Mouse (Mus musculus): ENCODE results near the gene Pip4k2c. TPM values are rescaled to one million over a fixed set of nuclear protein-coding genes. Genes with fewer than 3 reads are reported as not detected.

Gene Pip4k2c
- polyA plus RNA-seq, 1 experiment from 2014 or later = 31.0 TPM

- Histone ChIP-seq H3K4me3 (ENCODE audit: low read length) (peak overlapping the region; percentile 50), H3K36me3 (ENCODE audit: control insufficient read depth, insufficient read depth, low read length) (peaks cover 24% of the 10 kb centered on the region; the same call in 1 of the 2 replicates), H3K4me1 (ENCODE audit: control insufficient read depth, insufficient read depth, low read length) (peaks cover 25% of the 10 kb centered on the region), H3K9ac (ENCODE audit: low read depth, low read length) (peak overlapping the region; percentile 64), H3K27me3 (ENCODE audit: control insufficient read depth, insufficient read depth, low read length) (no peaks in the 10 kb centered on the region), H3K4me2 (replicated peaks; ENCODE audit: low read depth, low read length) (peak overlapping the region; percentile 94), H3K27ac (ENCODE audit: low read depth, low read length) (peak overlapping the region; percentile 92), H3K9me3 (ENCODE audit: control insufficient read depth, low read length) (no peaks in the 10 kb centered on the region)
- WGBS = under 1% methylated on average over 38 of the region's 46 CpGs
- ATAC-seq (ENCODE audit: low FRiP score, low TSS enrichment) = peak; percentile 79
Observed at GRCm38 (mm10) chr10:127188465-127189115, 22.8 kb downstream of the Pip4k2c start.

GRCm38 (mm10) chr10:127188079-127188453, 23.3 kb downstream of the Pip4k2c start:
- Histone ChIP-seq H3K4me3 (ENCODE audit: low read length) (peak overlapping the region; percentile 50), H3K4me1 (ENCODE audit: control insufficient read depth, insufficient read depth, low read length) (peaks cover 25% of the 10 kb centered on the region), H3K27me3 (ENCODE audit: control insufficient read depth, insufficient read depth, low read length) (no peaks in the 10 kb centered on the region), H3K9ac (ENCODE audit: low read depth, low read length) (peak overlapping the region; percentile 64), H3K4me2 (replicated peaks; ENCODE audit: low read depth, low read length) (peak overlapping the region; percentile 94), H3K36me3 (ENCODE audit: control insufficient read depth, insufficient read depth, low read length) (peaks cover 23% of the 10 kb centered on the region; the same call in 1 of the 2 replicates), H3K9me3 (ENCODE audit: control insufficient read depth, low read length) (no peaks in the 10 kb centered on the region), H3K27ac (ENCODE audit: low read depth, low read length) (peak overlapping the region; percentile 92; the same call in 1 of the 2 replicates)
- 0% methylated on average over 12 of the region's 21 CpGs for WGBS
- ATAC-seq (ENCODE audit: low FRiP score, low TSS enrichment) = no peak

DNA sequence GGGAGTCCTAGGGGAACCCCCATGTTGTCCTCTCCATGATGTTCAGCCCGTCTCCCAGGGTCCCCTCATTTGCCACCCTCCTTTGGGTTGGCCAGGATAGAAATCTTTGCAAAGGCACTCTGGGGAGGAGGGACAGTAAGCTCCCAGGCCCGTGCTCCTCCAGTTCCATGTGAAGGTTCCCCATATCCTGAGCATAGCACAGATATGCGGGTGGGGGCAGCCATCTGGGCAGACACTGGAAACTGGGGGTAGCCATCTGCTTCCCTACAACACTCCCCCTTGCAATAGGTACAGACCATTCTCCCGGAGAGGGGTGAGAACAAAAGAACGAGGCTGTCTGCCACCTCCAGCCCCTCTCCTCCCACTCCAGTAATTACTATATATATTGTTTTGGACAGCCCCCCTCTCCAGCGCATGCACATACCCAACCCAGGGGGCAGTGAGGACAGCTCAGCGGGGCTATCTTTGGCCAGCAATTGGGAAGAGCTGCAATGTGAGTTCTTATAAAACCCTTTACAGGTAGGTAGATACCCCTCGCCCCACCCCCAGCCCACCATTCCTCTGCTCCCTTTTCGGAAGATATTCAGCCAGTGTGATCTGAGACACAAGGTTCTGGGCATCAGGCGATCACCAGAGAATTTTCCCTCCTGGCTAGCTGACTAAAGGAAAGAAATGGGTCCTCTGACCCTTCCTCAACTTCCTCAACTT, 23.9 kb downstream of the Pip4k2c start:
- peaks cover 19% of the 10 kb centered on the region; the same call in 1 of the 2 replicates for H3K36me3 ChIP-seq (ENCODE audit: control insufficient read depth, insufficient read depth, low read length)
- 31% methylated on average over 10 of the region's 10 CpGs for WGBS
- H3K4me1 ChIP-seq (ENCODE audit: control insufficient read depth, insufficient read depth, low read length) = peaks cover 25% of the 10 kb centered on the region
- ATAC-seq (ENCODE audit: low FRiP score, low TSS enrichment) = no peak
- H3K4me2 ChIP-seq (replicated peaks; ENCODE audit: low read depth, low read length) = peak overlapping the region; percentile 94
- H3K27me3 ChIP-seq (ENCODE audit: control insufficient read depth, insufficient read depth, low read length) = no peaks in the 10 kb centered on the region
- H3K9ac ChIP-seq (ENCODE audit: low read depth, low read length) = peak overlapping the region; percentile 64
- peak overlapping the region; percentile 92; the same call in 1 of the 2 replicates for H3K27ac ChIP-seq (ENCODE audit: low read depth, low read length)
- no peaks in the 10 kb centered on the region for H3K9me3 ChIP-seq (ENCODE audit: control insufficient read depth, low read length)
- peak overlapping the region; percentile 50 for H3K4me3 ChIP-seq (ENCODE audit: low read length)

DNA sequence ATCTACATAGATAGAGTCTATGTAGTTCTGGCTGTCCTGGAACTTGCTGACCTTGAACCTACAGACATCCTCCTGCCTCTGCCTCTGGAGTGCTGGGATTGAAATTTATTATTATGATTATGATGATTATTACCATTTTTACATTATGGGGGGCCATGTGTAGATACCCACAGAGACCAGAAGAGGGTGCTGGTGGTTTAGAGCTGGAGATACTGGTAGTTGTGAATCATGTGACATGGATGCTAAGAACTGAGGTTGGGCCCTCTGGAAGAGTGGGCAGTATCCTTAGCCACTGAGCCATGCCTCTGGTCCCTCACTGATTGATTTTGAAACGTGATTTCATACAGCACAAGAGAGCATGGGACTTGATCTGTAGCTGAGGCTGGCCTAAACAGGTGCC, 24.9 kb downstream of the Pip4k2c start:
- Histone ChIP-seq H3K4me3 (ENCODE audit: low read length) (no peak overlapping the region), H3K27me3 (ENCODE audit: control insufficient read depth, insufficient read depth, low read length) (no peaks in the 10 kb centered on the region), H3K27ac (ENCODE audit: low read depth, low read length) (no peak overlapping the region), H3K4me2 (replicated peaks; ENCODE audit: low read depth, low read length) (no peak overlapping the region), H3K36me3 (ENCODE audit: control insufficient read depth, insufficient read depth, low read length) (peaks cover 16% of the 10 kb centered on the region; the same call in 1 of the 2 replicates), H3K9ac (ENCODE audit: low read depth, low read length) (no peak overlapping the region), H3K9me3 (ENCODE audit: control insufficient read depth, low read length) (no peaks in the 10 kb centered on the region), H3K4me1 (ENCODE audit: control insufficient read depth, insufficient read depth, low read length) (peaks cover 25% of the 10 kb centered on the region)
- no peak for ATAC-seq (ENCODE audit: low FRiP score, low TSS enrichment)
- WGBS = 80% methylated on average over 1 of the region's 1 CpGs

DNA sequence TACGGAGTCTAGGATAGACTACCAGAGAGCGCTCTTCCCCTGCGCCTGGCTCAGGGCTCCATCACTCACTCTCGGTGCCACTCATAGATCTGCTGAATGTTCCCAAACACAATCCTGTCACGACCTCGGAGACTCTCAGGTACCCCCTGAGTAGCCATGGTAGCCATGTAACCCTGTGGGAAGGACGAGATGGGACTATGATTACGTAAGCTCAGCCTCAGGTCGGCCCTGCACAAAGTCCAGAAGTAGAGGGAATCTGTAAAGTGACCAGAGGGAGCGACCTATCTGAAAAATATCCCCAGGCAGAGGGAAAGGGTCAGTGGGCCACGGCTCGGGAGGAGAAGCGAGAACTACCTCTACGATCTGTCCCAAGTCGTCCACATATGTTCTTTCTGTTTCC, 25.9 kb downstream of the Pip4k2c start:
- Histone ChIP-seq H3K9ac (ENCODE audit: low read depth, low read length) (no peak overlapping the region), H3K4me3 (ENCODE audit: low read length) (no peak overlapping the region), H3K27me3 (ENCODE audit: control insufficient read depth, insufficient read depth, low read length) (peaks cover 6% of the 10 kb centered on the region; the same call in 1 of the 2 replicates), H3K4me1 (ENCODE audit: control insufficient read depth, insufficient read depth, low read length) (peaks cover 27% of the 10 kb centered on the region), H3K9me3 (ENCODE audit: control insufficient read depth, low read length) (no peaks in the 10 kb centered on the region), H3K36me3 (ENCODE audit: control insufficient read depth, insufficient read depth, low read length) (peaks cover 12% of the 10 kb centered on the region; the same call in 1 of the 2 replicates), H3K27ac (ENCODE audit: low read depth, low read length) (no peak overlapping the region), H3K4me2 (replicated peaks; ENCODE audit: low read depth, low read length) (no peak overlapping the region)
- 83% methylated on average over 15 of the region's 15 CpGs for WGBS
- ATAC-seq (ENCODE audit: low FRiP score, low TSS enrichment) = no peak

- no peak overlapping the region for H3K4me2 ChIP-seq (replicated peaks; ENCODE audit: low read depth, low read length)
- no peak for ATAC-seq (ENCODE audit: low FRiP score, low TSS enrichment)
- peaks cover 12% of the 10 kb centered on the region; the same call in 1 of the 2 replicates for H3K36me3 ChIP-seq (ENCODE audit: control insufficient read depth, insufficient read depth, low read length)
- peaks cover 6% of the 10 kb centered on the region; the same call in 1 of the 2 replicates for H3K27me3 ChIP-seq (ENCODE audit: control insufficient read depth, insufficient read depth, low read length)
- peaks cover 27% of the 10 kb centered on the region for H3K4me1 ChIP-seq (ENCODE audit: control insufficient read depth, insufficient read depth, low read length)
- no peaks in the 10 kb centered on the region for H3K9me3 ChIP-seq (ENCODE audit: control insufficient read depth, low read length)
- H3K27ac ChIP-seq (ENCODE audit: low read depth, low read length) = no peak overlapping the region
- WGBS = 72% methylated on average over 9 of the region's 9 CpGs
- H3K9ac ChIP-seq (ENCODE audit: low read depth, low read length) = no peak overlapping the region
- H3K4me3 ChIP-seq (ENCODE audit: low read length) = no peak overlapping the region
Observed at GRCm38 (mm10) chr10:127185101-127185500, 26.3 kb downstream of the Pip4k2c start.

- Histone ChIP-seq H3K4me2 (replicated peaks; ENCODE audit: low read depth, low read length) (peak overlapping the region; percentile 31), H3K27ac (ENCODE audit: low read depth, low read length) (no peak overlapping the region), H3K36me3 (ENCODE audit: control insufficient read depth, insufficient read depth, low read length) (peaks cover 12% of the 10 kb centered on the region; the same call in 1 of the 2 replicates), H3K9ac (ENCODE audit: low read depth, low read length) (0 out of 2 replicates have a peak overlapping the region, but pooled peaks have one; percentile 18), H3K4me1 (ENCODE audit: control insufficient read depth, insufficient read depth, low read length) (peaks cover 23% of the 10 kb centered on the region), H3K27me3 (ENCODE audit: control insufficient read depth, insufficient read depth, low read length) (peaks cover 18% of the 10 kb centered on the region), H3K4me3 (ENCODE audit: low read length) (peak overlapping the region; percentile 7), H3K9me3 (ENCODE audit: control insufficient read depth, low read length) (no peaks in the 10 kb centered on the region)
- no peak for ATAC-seq (ENCODE audit: low FRiP score, low TSS enrichment)
- WGBS = 17% methylated on average over 20 of the region's 20 CpGs
Observed at GRCm38 (mm10) chr10:127183759-127184158, 27.6 kb downstream of the Pip4k2c start.

GRCm38 (mm10) chr10:127182624-127183023, 28.8 kb downstream of the Pip4k2c start:
- Histone ChIP-seq H3K4me2 (replicated peaks; ENCODE audit: low read depth, low read length) (no peak overlapping the region), H3K27ac (ENCODE audit: low read depth, low read length) (no peak overlapping the region), H3K27me3 (ENCODE audit: control insufficient read depth, insufficient read depth, low read length) (peaks cover 29% of the 10 kb centered on the region), H3K4me3 (ENCODE audit: low read length) (no peak overlapping the region), H3K9ac (ENCODE audit: low read depth, low read length) (no peak overlapping the region), H3K4me1 (ENCODE audit: control insufficient read depth, insufficient read depth, low read length) (peaks cover 33% of the 10 kb centered on the region), H3K36me3 (ENCODE audit: control insufficient read depth, insufficient read depth, low read length) (peaks cover 12% of the 10 kb centered on the region; the same call in 1 of the 2 replicates), H3K9me3 (ENCODE audit: control insufficient read depth, low read length) (no peaks in the 10 kb centered on the region)
- 94% methylated on average over 4 of the region's 4 CpGs for WGBS
- ATAC-seq (ENCODE audit: low FRiP score, low TSS enrichment) = no peak

DNA sequence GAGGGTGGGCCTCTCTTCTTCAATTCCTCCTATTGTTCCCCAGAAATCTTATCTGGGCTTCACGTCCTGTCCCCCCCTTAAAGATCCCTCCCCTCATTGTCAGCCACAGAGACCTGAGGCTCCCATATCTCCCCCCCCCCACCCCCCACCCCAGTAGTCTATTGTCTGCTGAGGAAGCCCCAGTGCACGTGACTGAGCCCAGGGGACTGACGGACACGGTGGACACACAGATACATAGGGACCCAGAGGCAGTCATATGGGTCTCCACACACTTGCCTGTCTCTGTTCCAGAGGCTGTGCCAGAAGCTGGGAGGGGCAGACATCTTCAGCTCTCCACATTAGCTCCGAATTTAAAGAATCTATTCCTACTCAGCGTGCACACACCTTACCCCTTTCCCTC, 29.8 kb downstream of the Pip4k2c start:
- Histone ChIP-seq H3K27me3 (ENCODE audit: control insufficient read depth, insufficient read depth, low read length) (peaks cover 33% of the 10 kb centered on the region), H3K36me3 (ENCODE audit: control insufficient read depth, insufficient read depth, low read length) (peaks cover 12% of the 10 kb centered on the region; the same call in 1 of the 2 replicates), H3K27ac (ENCODE audit: low read depth, low read length) (no peak overlapping the region), H3K9ac (ENCODE audit: low read depth, low read length) (no peak overlapping the region), H3K4me1 (ENCODE audit: control insufficient read depth, insufficient read depth, low read length) (peaks cover 33% of the 10 kb centered on the region), H3K4me2 (replicated peaks; ENCODE audit: low read depth, low read length) (no peak overlapping the region), H3K4me3 (ENCODE audit: low read length) (no peak overlapping the region), H3K9me3 (ENCODE audit: control insufficient read depth, low read length) (no peaks in the 10 kb centered on the region)
- no peak for ATAC-seq (ENCODE audit: low FRiP score, low TSS enrichment)
- 82% methylated on average over 6 of the region's 6 CpGs for WGBS

All from kidney, embryonic 14.5 days (tissue).